ENCODE assay signal across 11 mouse cellular contexts in genomic region chr9:44505824-44506467, GRCm38 (mm10). TPM values are rescaled to one million over a fixed set of nuclear protein-coding genes. Genes with fewer than 3 reads are reported as not detected.
DNase-seq lines count a peak whose midpoint lies in the region; ATAC-seq and TF ChIP-seq lines count a peak whose summit lies in the region.
"Had no signal": no experiment of that assay in that cellular context is flagged by ENCODE, and none has a peak within 500 bp of the region (broad histone marks: within the 10 kb centered on the region; RNA-seq: fewer than 3 reads in every experiment).

No protein-coding gene starts in this region.

- TF ChIP-seq EP300 in CH12.LX (IDR thresholded peaks at IDR 0.05; ENCODE audit: low read length) = no peak

- H3K27me3 ChIP-seq in forebrain, embryonic 10.5 days (ENCODE audit: poor library complexity, severe bottlenecking) = peaks cover 28% of the 10 kb centered on the region
- H3K27me3 ChIP-seq in forebrain, embryonic 14.5 days (replicated peaks; ENCODE audit: control insufficient read depth, insufficient read depth, low read length) = no peaks in the 10 kb centered on the region
- no peaks in the 10 kb centered on the region for H3K27me3 ChIP-seq in CH12.LX (replicated peaks)
- H3K27me3 ChIP-seq: hindbrain, embryonic 15.5 days had no signal

- peaks cover 63% of the 10 kb centered on the region for H3K36me3 ChIP-seq in forebrain, embryonic 10.5 days (replicated peaks)
- H3K36me3 ChIP-seq in forebrain, embryonic 14.5 days (ENCODE audit: control insufficient read depth, insufficient read depth, low read length) = peaks cover 78% of the 10 kb centered on the region
- H3K36me3 ChIP-seq in CH12.LX (replicated peaks in 1 of 2; ENCODE audit: control insufficient read depth in 1 of 2, insufficient read depth in 1 of 2, low read length in 1 of 2) = peaks cover 15 to 93% of the 10 kb centered on the region in 2 experiments

- peaks cover 47% of the 10 kb centered on the region for H3K4me1 ChIP-seq in forebrain, embryonic 10.5 days
- H3K4me1 ChIP-seq in forebrain, embryonic 14.5 days (ENCODE audit: control insufficient read depth, insufficient read depth, low read length) = peaks cover 21% of the 10 kb centered on the region
- H3K4me1 ChIP-seq in CH12.LX (ENCODE audit: control insufficient read depth in 1 of 2, insufficient read depth in 2 of 2) = peaks cover 12 to 43% of the 10 kb centered on the region in 2 experiments

- H3K79me2 ChIP-seq in CH12.LX (replicated peaks; ENCODE audit: control insufficient read depth, extremely low read depth, insufficient read depth, poor library complexity, severe bottlenecking) = no peaks in the 10 kb centered on the region

- peak; percentile 55 for TF ChIP-seq RAD21 in CH12.LX (IDR thresholded peaks at IDR 0.05; ENCODE audit: low read depth, low read length)

- DNase-seq in forebrain, embryonic 10.5 days (ENCODE audit: extremely low spot score, low spot score) = no peak
- no peak for DNase-seq in forebrain, embryonic 14.5 days (ENCODE audit: low spot score)
- DNase-seq in kidney, postnatal 10 days = peak; percentile 49
- DNase-seq in kidney, postnatal 14 days = no peak
- no peak for DNase-seq in CH12.LX (ENCODE audit: extremely low read depth)
- peak; percentile 39 to 50 for DNase-seq in cerebellum, postnatal 36 days
- DNase-seq in natural killer cell, adult 2 months (ENCODE audit: low spot score in 2 of 2) = no peak

- H3K9ac ChIP-seq in forebrain, embryonic 14.5 days (ENCODE audit: low read length) = no peak overlapping the region
- H3K9ac ChIP-seq in CH12.LX (ENCODE audit: insufficient read depth, low read depth) = no peak overlapping the region
- H3K9ac ChIP-seq: hindbrain, embryonic 15.5 days had no signal

- ATAC-seq in forebrain, embryonic 14.5 days = no peak
- no peak for ATAC-seq in monocyte, adult 5-6 weeks (replicated peaks; ENCODE audit: insufficient number of reproducible peaks, low FRiP score, low TSS enrichment, poor library complexity, severe bottlenecking)

- peak in 1 of 2 experiments; percentile 54; a peak in 2 of 4 replicates for TF ChIP-seq CTCF in CH12.LX (conservative IDR thresholded peaks at IDR 0.05 in 1 of 2, IDR thresholded peaks at IDR 0.05 in 1 of 2; ENCODE audit: low read depth in 2 of 2, low read length in 2 of 2)

- in situ Hi-C loops in CH12.LX (cut with MboI; ENCODE audit: low pct_ligation_motif_present, low pct_unique_long_range_greater_than_20kb, low sequenced_read_pairs) = no loop called here

- peak overlapping the region; percentile 36; the same call in 1 of the 2 replicates for H3K27ac ChIP-seq in forebrain, embryonic 10.5 days
- H3K27ac ChIP-seq in forebrain, embryonic 14.5 days (ENCODE audit: low read depth, low read length) = no peak overlapping the region
- no peak overlapping the region for H3K27ac ChIP-seq in CH12.LX (ENCODE audit: insufficient read depth, low read depth)
- H3K27ac ChIP-seq: hindbrain, embryonic 15.5 days had no signal

- H3K4me3 ChIP-seq in forebrain, embryonic 10.5 days = 0 out of 2 replicates have a peak overlapping the region, but pooled peaks have one; percentile 10
- no peak overlapping the region for H3K4me3 ChIP-seq in forebrain, embryonic 14.5 days (ENCODE audit: low read depth, low read length)
- no peak overlapping the region for H3K4me3 ChIP-seq in CH12.LX (replicated peaks in 1 of 3; ENCODE audit: low read depth in 2 of 3, low read length in 2 of 3, poor library complexity in 1 of 3)
- H3K4me3 ChIP-seq: hindbrain, embryonic 15.5 days had no signal

- H3K9me3 ChIP-seq in forebrain, embryonic 10.5 days = no peaks in the 10 kb centered on the region
- H3K9me3 ChIP-seq in forebrain, embryonic 14.5 days (replicated peaks; ENCODE audit: control insufficient read depth, low read length) = no peaks in the 10 kb centered on the region
- H3K9me3 ChIP-seq in CH12.LX (replicated peaks; ENCODE audit: low read length) = no peaks in the 10 kb centered on the region
- H3K9me3 ChIP-seq: hindbrain, embryonic 15.5 days had no signal

- TF ChIP-seq POLR2A in CH12.LX (IDR thresholded peaks at IDR 0.05; ENCODE audit: low read depth, low read length) = no peak

- H3K4me2 ChIP-seq in forebrain, embryonic 14.5 days (ENCODE audit: low read length) = no peak overlapping the region
- H3K4me2 ChIP-seq in CH12.LX (ENCODE audit: insufficient read depth, low read depth, poor library complexity, severe bottlenecking) = no peak overlapping the region
- H3K4me2 ChIP-seq: hindbrain, embryonic 15.5 days had no signal

- dilution Hi-C loops in CH12.LX (cut with MboI; ENCODE audit: extremely low pct_ligation_motif_present, extremely low pct_unique_long_range_greater_than_20kb, low sequenced_read_pairs) = no loop called here

- WGBS in forebrain, embryonic 10.5 days = 61% methylated on average over 23 of the region's 23 CpGs
- WGBS in forebrain, embryonic 14.5 days = 56% methylated on average over 23 of the region's 23 CpGs

TF ChIP-seq in CH12.LX, 34 proteins besides CTCF, POLR2A, EP300 and RAD21:
- no peak for TF ChIP-seq ZKSCAN1 (IDR thresholded peaks at IDR 0.05; ENCODE audit: borderline replicate concordance, low read depth, low read length)
- TF ChIP-seq MEF2A (IDR thresholded peaks at IDR 0.05; ENCODE audit: borderline replicate concordance, low read depth, low read length) = no peak
- peak; percentile 55 for TF ChIP-seq SMC3 (IDR thresholded peaks at IDR 0.05; ENCODE audit: low read depth, low read length)
- no peak for TF ChIP-seq MXI1 (IDR thresholded peaks at IDR 0.05; ENCODE audit: low read depth, low read length)

RNA-seq across cellular contexts. Expression of gene Bcl9l, which starts 23.3 kb away (rescaled TPM):
- 3.9 and 5.0 TPM in 2 replicates for polyA plus RNA-seq in forebrain, embryonic 10.5 days (2016; fragmentation: Nextera tagmentation; extraction: Ambion mirVana)
- polyA plus RNA-seq in forebrain, embryonic 14.5 days (2014; fragmentation: Nextera tagmentation; extraction: Ambion mirVana) = 9.9 and 13.4 TPM in 2 replicates
- 0.88 and 1.6 TPM in 2 replicates for total RNA-seq in CH12.LX (2012; rRNA removed)
- 0.08 and 0.67 TPM in 2 replicates for total RNA-seq in CH12.LX (2014; rRNA removed)
- 6.2 and 7.5 TPM in 2 replicates for polyA plus RNA-seq in CH12.LX (2012; ENCODE audit: insufficient read length, low read depth)
- 2.8 to 14.1 TPM (median 2.8 TPM) in 3 replicates for total RNA-seq in monocyte, adult 5-6 weeks (2017)

RNA-seq across cellular contexts. Expression of gene Upk2, which starts 51.2 kb away (rescaled TPM):
- not detected in 2 replicates for polyA plus RNA-seq in forebrain, embryonic 10.5 days (2016; fragmentation: Nextera tagmentation; extraction: Ambion mirVana)
- polyA plus RNA-seq in forebrain, embryonic 14.5 days (2014; fragmentation: Nextera tagmentation; extraction: Ambion mirVana) = not detected in 2 replicates
- total RNA-seq in CH12.LX (2012; rRNA removed) (not detected in 2 replicates), CH12.LX (2014; rRNA removed) (not detected in 2 replicates)
- not detected in 2 replicates for polyA plus RNA-seq in CH12.LX (2012; ENCODE audit: insufficient read length, low read depth)
- not detected in 3 replicates for total RNA-seq in monocyte, adult 5-6 weeks (2017)
- polyA plus RNA-seq: hindbrain, embryonic 15.5 days; neural tube, embryonic 14.5 days had no signal

RNA-seq across cellular contexts. Expression of gene Cxcr5, which starts 55.7 kb away (rescaled TPM):
- 0.05 TPM in 1 of 2 replicates, not detected in the other for polyA plus RNA-seq in forebrain, embryonic 10.5 days (2016; fragmentation: Nextera tagmentation; extraction: Ambion mirVana)
- polyA plus RNA-seq in forebrain, embryonic 14.5 days (2014; fragmentation: Nextera tagmentation; extraction: Ambion mirVana) = 0.07 TPM in 1 of 2 replicates, not detected in the other
- total RNA-seq in CH12.LX (2012; rRNA removed) (27.7 and 30.2 TPM in 2 replicates), CH12.LX (2014; rRNA removed) (75.4 and 93.4 TPM in 2 replicates)
- 61.2 and 70.5 TPM in 2 replicates for polyA plus RNA-seq in CH12.LX (2012; ENCODE audit: insufficient read length, low read depth)
- 13.4 to 23.0 TPM (median 17.5 TPM) in 3 replicates for total RNA-seq in monocyte, adult 5-6 weeks (2017)
- polyA plus RNA-seq: C2C12; hindbrain, embryonic 15.5 days; neural tube, embryonic 14.5 days had no signal

Comparison
In these comparisons a context has a peak if more than half of its experiments do, and no peak if none do; other contexts are left out.
1. DNase-seq: peak in kidney, postnatal 10 days (single experiment) and cerebellum, postnatal 36 days (2 of 2); none in forebrain, embryonic 10.5 days (single experiment), forebrain, embryonic 14.5 days (single experiment), kidney, postnatal 14 days (single experiment), CH12.LX (single experiment) and natural killer cell, adult 2 months (0 of 2).
2. RNA of gene Cxcr5, which starts 55.7 kb away (polyA plus RNA-seq): 61.2 to 70.5 TPM in CH12.LX; 0.05 TPM in forebrain, embryonic 10.5 days and 0.07 TPM in forebrain, embryonic 14.5 days; every median in the first group is over 10 times any median in the second.